Mouse (Mus musculus) neural tube, embryonic 12.5 days (tissue): ENCODE measurements at regions not wholly inside any gene's neighbourhood (a gene's known extent, or its start where the extent isn't known, plus 50 kb on each side); places are given as distances from the start of the nearest gene placed in this dataset.

Source experiments
- ATAC-seq: fragments of 200-750 bp; cut with Nextera tagmentation; 2 replicates; pipeline ENCODE4 v1.8.0; 2017; ENCODE audit warnings: low read depth, mild to moderate bottlenecking, moderate TSS enrichment, moderate library complexity; ENCODE audit not compliant: low FRiP score
- H3K27ac ChIP-seq: fragments of 300-500 bp; sonication (generic); 2 replicates; pipeline ENCODE4 v1.5.1; 2016
- H3K27me3 ChIP-seq: fragments of 300-500 bp; sonication (generic); replicated peaks from 2 replicates; pipeline ENCODE4 v1.6.1; 2016; ENCODE audit warnings: mild to moderate bottlenecking
- H3K36me3 ChIP-seq: fragments of 300-500 bp; sonication (generic); 2 replicates; pipeline ENCODE4 v1.6.1; 2016; ENCODE audit warnings: mild to moderate bottlenecking
- H3K4me1 ChIP-seq: fragments of 300-500 bp; sonication (generic); 2 replicates; pipeline ENCODE4 v1.6.1; 2016
- H3K4me2 ChIP-seq: fragments of 300-500 bp; sonication (generic); replicated peaks from 2 replicates; pipeline ENCODE4 v1.6.1; 2016; ENCODE audit warnings: mild to moderate bottlenecking
- H3K4me3 ChIP-seq: fragments of 300-500 bp; sonication (generic); 2 replicates; pipeline ENCODE4 v1.5.1; 2016
- H3K9ac ChIP-seq: fragments of 300-500 bp; sonication (generic); 2 replicates; pipeline ENCODE4 v1.6.1; 2016; ENCODE audit warnings: mild to moderate bottlenecking
- H3K9me3 ChIP-seq: fragments of 300-500 bp; sonication (generic); 2 replicates; pipeline ENCODE4 v1.6.1; 2016; ENCODE audit warnings: mild to moderate bottlenecking
- WGBS: fragments of 180-500 bp; shearing (Covaris S2); methylation state at CpG from one replicate; pipeline ENCODE4 v1.1.7; 2016; 5-methylcytosine and 5-hydroxymethylcytosine counted together

DNA sequence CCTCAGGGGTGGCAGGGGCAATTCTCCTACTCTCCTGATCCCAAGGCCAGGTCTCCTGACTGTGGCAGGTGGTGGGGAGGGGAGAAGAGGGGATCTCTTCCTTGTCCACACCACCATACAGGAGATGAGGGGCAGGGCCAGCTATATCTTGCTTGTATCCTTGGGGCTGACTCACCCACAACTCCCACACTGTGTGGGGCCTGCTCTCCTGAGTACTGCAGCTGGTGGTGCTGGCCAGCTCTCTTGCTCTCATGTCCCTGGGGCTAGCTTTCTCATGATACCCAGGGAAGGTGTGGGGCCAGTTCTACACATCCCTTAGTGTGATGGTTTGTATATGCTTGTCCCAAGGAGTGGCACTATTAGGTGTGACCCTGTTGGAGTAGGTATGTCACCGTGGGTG is 177.4 kb downstream of the Shq1 start:
- H3K9me3 ChIP-seq, result no peaks in the 10 kb centered on the region
- no peaks in the 10 kb centered on the region for H3K27me3 ChIP-seq
- H3K27ac ChIP-seq, result no peak overlapping the region
- ATAC-seq, result no peak
- no peaks in the 10 kb centered on the region for H3K36me3 ChIP-seq
- no peak overlapping the region for H3K4me3 ChIP-seq
- no peak overlapping the region for H3K9ac ChIP-seq
- WGBS, result 77% methylated on average over 1 of the region's 1 CpGs
- H3K4me2 ChIP-seq, result no peak overlapping the region
- H3K4me1 ChIP-seq, result peaks cover 9% of the 10 kb centered on the region

DNA sequence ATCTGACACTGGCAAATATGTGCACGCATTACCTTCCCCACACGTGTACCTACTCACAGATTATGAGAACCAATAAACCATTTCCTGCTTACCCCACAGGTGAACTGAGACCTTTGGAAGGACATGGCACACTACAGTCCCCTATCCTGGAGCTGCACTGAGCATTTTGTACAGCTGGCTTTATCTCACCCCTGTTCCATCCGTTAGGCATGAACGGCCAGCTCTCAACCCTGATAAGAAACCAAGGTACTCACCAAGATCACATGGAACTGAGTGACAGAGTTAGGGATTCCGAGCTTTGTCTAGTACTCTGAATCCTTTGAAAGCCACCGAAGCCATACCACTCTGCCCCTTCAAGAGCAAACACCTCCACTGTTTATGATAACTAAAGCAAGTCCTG is 179.1 kb downstream of the Shq1 start:
- Histone ChIP-seq H3K9ac (no peak overlapping the region), H3K36me3 (no peaks in the 10 kb centered on the region), H3K4me3 (no peak overlapping the region), H3K9me3 (no peaks in the 10 kb centered on the region), H3K27ac (no peak overlapping the region), H3K4me2 (no peak overlapping the region), H3K4me1 (peaks cover 5% of the 10 kb centered on the region; the same call in 1 of the 2 replicates), H3K27me3 (no peaks in the 10 kb centered on the region)
- no peak for ATAC-seq
- 93% methylated on average over 6 of the region's 6 CpGs for WGBS

DNA sequence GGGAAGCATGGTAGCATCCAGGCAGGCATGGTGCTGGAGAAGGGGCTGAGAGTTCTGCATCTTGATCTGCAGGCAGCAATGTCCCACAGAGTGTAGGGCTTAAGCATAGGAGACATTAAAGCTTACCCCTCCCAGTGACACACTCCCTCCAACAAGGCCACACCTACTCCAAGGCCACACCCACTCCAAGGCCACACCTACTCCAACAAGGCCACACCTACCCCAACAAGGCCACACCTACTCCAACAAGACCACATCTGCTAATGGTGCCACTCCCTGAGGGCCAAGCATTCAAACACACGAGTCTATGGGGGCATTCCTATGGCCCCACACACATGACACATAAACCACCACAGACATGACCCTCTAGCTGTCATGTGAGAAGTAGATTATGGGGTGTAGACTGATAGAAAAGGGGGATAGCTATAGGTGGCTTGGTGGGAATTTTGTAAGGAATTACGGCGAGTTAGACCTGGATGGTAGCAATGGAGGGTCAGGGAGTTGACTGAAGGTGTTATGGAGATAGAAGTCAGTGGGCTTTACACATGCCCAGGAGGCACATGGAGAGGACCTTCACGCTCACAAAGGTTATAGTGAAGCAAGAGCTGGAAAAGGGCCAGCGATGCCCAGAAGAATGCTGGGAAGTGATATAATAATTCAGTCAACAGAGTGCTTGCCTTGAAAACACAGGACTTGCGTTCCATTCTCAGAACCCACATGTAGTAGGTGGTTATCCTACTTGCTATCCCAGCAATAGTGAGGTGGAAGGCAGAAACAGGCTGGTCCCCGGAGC is 179.8 kb downstream of the Shq1 start:
- no peaks in the 10 kb centered on the region for H3K36me3 ChIP-seq
- H3K9me3 ChIP-seq, result peaks cover 4% of the 10 kb centered on the region; the same call in 1 of the 2 replicates
- H3K27ac ChIP-seq, result no peak overlapping the region
- H3K4me3 ChIP-seq, result no peak overlapping the region
- WGBS, result 93% methylated on average over 7 of the region's 7 CpGs
- H3K27me3 ChIP-seq, result no peaks in the 10 kb centered on the region
- H3K9ac ChIP-seq, result no peak overlapping the region
- peaks cover 5% of the 10 kb centered on the region; the same call in 1 of the 2 replicates for H3K4me1 ChIP-seq
- no peak overlapping the region for H3K4me2 ChIP-seq
- ATAC-seq, result no peak

DNA sequence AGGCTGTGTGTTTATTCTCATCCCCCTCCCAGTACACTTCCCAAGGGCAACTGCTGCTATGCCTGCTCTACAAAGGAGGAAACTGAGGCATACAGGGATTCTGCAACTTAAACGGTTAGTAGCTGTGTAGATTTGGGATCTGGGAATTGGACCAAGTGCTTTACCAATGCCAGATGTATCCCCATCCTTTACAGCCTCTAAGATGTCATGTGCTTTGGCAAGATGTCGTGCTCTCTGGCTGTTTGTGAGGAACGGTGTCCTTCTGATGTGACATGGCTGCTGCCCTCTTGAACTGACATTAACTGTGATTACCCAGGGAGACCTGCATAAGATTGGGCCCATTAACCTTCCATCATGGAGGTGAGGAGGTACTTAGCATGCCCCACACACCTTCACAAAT is 187.1 kb downstream of the Shq1 start:
- no peak for ATAC-seq
- Histone ChIP-seq H3K4me3 (no peak overlapping the region), H3K36me3 (no peaks in the 10 kb centered on the region), H3K9me3 (peaks cover 16% of the 10 kb centered on the region), H3K4me1 (0 out of 2 replicates have a peak, but pooled peaks cover 5% of the 10 kb centered on the region), H3K27me3 (0 out of 2 replicates have a peak, but pooled peaks cover 7% of the 10 kb centered on the region), H3K9ac (no peak overlapping the region), H3K27ac (no peak overlapping the region), H3K4me2 (no peak overlapping the region)
- WGBS, result 76% methylated on average over 3 of the region's 3 CpGs

DNA sequence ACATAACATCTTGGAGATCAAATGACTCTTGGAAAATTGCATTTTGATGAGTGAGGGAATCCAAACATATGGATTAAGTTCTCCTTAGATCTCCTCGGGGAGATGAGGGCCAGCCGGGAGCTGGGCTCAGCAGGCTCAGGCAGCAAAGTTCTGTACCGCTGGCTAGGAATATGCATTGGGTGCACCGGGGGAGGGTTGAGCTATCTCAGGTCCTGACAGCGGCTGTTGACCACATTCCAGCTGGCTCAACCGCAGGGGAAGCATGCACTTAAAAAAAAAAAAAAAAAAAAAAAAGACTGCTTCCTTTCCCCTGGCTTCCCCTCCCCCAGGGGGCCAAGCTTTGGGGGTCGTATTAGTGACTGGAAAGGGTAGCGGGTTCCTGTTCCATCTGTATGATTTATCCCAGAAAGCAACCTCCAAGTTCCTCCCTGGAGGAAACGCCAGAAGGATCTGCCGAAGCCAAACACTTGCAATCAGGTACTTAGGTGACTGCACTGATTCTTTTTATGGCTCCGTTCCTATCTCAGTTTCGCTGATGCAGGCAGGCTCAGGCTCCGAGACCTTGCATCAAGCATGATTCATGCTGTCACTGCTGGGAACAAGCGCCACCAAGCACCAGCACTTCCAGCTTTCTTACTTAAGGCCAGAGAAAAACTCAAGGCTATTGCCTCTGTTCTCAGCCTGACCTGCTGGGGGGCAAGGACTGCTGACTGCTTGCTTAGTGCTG is 187.7 kb downstream of the Shq1 start:
- ATAC-seq, result no peak
- Histone ChIP-seq H3K36me3 (no peaks in the 10 kb centered on the region), H3K27ac (no peak overlapping the region), H3K4me2 (no peak overlapping the region; the same call in 1 of the 2 replicates), H3K27me3 (0 out of 2 replicates have a peak, but pooled peaks cover 7% of the 10 kb centered on the region), H3K9ac (no peak overlapping the region), H3K9me3 (peaks cover 16% of the 10 kb centered on the region), H3K4me3 (no peak overlapping the region), H3K4me1 (0 out of 2 replicates have a peak, but pooled peaks cover 5% of the 10 kb centered on the region)
- WGBS, result 16% methylated on average over 14 of the region's 14 CpGs

DNA sequence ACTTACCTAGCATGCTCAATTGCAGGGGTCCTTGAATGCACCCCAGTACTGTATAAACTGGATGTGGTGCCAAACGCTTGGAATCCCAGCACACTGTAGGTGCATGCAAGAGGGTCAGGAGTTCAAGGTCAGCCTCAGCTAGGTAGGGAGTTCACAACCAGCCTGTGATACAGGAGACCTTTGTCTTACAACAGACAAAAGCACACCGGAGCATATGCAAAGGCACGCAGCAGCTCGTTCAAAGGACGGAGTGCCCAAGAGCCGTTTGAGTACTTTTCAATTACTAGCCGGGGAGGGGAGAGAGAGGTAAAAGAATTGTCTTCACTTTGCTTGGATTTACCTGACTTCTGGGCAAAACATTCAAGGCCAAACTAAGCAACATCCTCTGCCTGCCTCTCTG is 188.4 kb downstream of the Shq1 start:
- Histone ChIP-seq H3K27me3 (0 out of 2 replicates have a peak, but pooled peaks cover 7% of the 10 kb centered on the region), H3K9ac (no peak overlapping the region), H3K4me2 (no peak overlapping the region), H3K4me3 (no peak overlapping the region), H3K36me3 (no peaks in the 10 kb centered on the region), H3K9me3 (peaks cover 16% of the 10 kb centered on the region), H3K27ac (no peak overlapping the region), H3K4me1 (0 out of 2 replicates have a peak, but pooled peaks cover 5% of the 10 kb centered on the region)
- WGBS, result 28% methylated on average over 7 of the region's 7 CpGs
- ATAC-seq, result no peak

DNA sequence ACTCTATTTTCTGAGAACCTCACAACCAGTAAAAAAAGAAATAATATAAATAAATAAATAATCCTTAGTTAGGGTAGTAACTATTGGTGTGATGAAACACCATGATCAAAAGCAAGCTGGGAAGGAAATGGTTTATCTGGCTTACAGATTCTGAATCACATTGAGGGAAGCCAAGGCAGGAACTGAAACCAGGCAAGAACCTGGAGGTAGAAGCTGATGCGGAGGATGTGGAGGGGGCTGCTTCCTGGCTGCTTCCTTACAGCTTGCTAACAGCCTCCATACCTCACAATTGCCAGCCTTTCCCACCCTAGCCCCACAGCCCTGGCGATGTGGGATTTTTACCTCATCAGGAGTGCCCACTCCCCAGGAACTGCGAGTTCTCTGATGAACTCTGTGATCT is 190.4 kb downstream of the Shq1 start:
- Histone ChIP-seq H3K4me2 (no peak overlapping the region), H3K4me1 (0 out of 2 replicates have a peak, but pooled peaks cover 5% of the 10 kb centered on the region), H3K36me3 (no peaks in the 10 kb centered on the region), H3K27me3 (0 out of 2 replicates have a peak, but pooled peaks cover 7% of the 10 kb centered on the region), H3K4me3 (no peak overlapping the region), H3K9me3 (peaks cover 5% of the 10 kb centered on the region), H3K9ac (no peak overlapping the region), H3K27ac (no peak overlapping the region)
- no peak for ATAC-seq
- WGBS, result 87% methylated on average over 3 of the region's 3 CpGs

DNA sequence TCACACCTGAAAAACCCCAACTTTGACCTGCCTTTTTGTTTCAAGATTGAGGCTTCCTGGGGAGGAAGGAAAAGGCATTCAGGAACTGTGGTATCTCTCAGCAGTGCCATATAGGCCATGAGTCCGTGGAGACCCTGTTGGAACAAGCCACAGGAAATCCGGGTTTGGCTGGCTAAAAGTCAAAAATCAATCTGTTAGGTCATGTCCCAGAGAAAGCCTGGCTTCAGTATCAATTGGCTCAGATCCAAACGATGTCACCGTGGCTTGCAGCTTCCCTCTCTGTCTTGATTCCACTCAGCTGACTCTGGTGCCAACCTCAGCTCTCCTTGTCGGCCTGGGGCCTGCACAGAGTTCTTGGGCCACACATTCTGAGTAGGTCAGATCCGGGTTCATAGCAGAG is 191.1 kb downstream of the Shq1 start:
- H3K4me1 ChIP-seq, result 0 out of 2 replicates have a peak, but pooled peaks cover 5% of the 10 kb centered on the region
- H3K9me3 ChIP-seq, result no peaks in the 10 kb centered on the region
- H3K27me3 ChIP-seq, result 0 out of 2 replicates have a peak, but pooled peaks cover 7% of the 10 kb centered on the region
- H3K9ac ChIP-seq, result no peak overlapping the region
- no peak for ATAC-seq
- WGBS, result 71% methylated on average over 6 of the region's 6 CpGs
- H3K27ac ChIP-seq, result no peak overlapping the region
- H3K4me2 ChIP-seq, result no peak overlapping the region
- no peak overlapping the region for H3K4me3 ChIP-seq
- no peaks in the 10 kb centered on the region for H3K36me3 ChIP-seq

DNA sequence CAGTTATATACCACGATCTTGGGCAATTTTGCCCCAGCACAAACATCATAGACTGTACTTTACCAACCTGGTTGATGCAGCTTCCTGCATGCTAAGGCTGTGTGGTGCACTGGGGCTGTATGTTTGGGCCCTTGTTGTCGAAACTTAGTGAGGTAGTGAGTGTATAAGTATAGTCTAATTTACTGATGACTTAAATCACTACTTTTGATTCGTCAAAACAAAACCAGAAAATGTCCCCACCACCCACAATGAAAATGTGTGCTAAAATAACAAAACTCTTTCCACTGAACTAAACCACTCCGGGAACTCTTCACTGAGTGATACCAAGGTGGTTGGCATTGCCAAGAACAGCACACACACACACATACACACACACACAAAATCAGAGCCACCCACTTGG is 191.5 kb downstream of the Shq1 start:
- Histone ChIP-seq H3K27me3 (0 out of 2 replicates have a peak, but pooled peaks cover 7% of the 10 kb centered on the region), H3K27ac (no peak overlapping the region), H3K9ac (no peak overlapping the region), H3K4me3 (no peak overlapping the region), H3K4me1 (0 out of 2 replicates have a peak, but pooled peaks cover 5% of the 10 kb centered on the region), H3K4me2 (no peak overlapping the region), H3K9me3 (no peaks in the 10 kb centered on the region), H3K36me3 (no peaks in the 10 kb centered on the region)
- WGBS, result 81% methylated on average over 4 of the region's 4 CpGs
- no peak for ATAC-seq

DNA sequence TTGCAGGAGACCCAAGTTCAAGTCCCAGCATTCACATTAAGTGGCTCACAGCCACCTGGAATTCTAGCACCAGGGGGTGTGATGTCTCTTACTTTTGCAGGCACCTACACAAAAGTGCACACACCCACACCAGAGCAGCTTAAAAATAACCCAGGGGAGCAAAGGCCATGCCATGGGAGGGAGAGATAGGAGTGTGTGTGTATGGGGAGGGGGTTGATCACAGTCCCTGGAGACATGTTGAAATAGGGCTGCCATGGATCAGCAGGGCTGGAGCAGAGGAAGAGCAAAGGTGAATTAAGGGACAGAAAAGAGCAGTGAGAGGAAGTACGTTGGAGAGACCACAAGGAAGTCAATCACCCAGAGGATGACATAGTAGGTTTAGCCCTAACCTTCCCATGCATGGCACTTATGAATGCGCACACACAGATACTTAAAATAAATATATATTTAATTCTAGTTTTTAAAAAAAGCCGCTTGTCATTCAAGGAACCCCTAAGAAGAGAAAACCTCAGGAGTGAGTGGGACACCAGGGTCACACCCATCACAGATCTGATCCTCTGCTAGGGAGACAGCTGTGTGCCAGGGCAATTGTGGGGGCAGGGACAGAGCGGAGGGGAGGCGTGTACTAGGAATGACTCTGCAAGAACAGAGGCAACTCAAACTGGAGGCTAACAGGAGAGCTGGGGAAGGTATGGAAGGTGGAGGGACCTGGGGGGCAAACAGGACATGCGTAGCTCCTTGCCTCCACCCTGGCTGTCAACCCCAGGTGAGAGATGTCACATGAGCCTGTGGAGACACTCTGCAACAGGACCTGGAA is 189.5 kb upstream of the Rybp start:
- ATAC-seq, result no peak
- Histone ChIP-seq H3K36me3 (no peaks in the 10 kb centered on the region), H3K27ac (no peak overlapping the region), H3K4me3 (no peak overlapping the region), H3K9ac (no peak overlapping the region), H3K4me1 (no peaks in the 10 kb centered on the region), H3K27me3 (no peaks in the 10 kb centered on the region), H3K4me2 (no peak overlapping the region), H3K9me3 (0 out of 2 replicates have a peak, but pooled peaks cover 4% of the 10 kb centered on the region)
- 84% methylated on average over 6 of the region's 6 CpGs for WGBS

DNA sequence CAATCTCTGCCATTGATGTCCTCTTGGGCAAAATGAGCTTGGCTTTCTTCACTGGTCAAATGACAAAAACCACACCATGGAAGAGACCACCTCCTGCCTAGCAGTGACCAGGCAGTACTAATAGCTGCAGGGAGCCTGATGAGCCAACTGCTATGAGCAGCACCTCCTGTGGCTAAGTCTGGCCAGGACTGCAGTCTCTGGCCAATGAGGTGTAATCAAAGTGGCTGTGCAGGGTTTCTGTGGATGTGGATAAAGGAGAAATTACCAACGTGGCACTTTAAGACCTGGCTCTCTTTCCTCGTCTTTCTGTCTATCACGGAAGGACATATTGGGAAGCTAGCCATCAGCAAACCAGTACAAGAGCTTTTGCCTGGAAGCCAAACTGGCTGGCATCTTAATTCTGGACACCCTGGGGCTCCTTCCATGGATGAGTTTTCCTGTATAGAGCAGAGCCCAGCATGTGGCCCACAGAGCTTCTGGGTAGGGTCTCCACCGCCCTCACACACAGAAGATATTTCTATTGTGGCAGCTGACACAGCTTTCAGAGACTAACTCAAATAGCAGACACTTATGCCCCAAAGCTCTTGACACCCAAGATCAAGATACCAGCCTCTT is 188.2 kb upstream of the Rybp start:
- no peaks in the 10 kb centered on the region for H3K36me3 ChIP-seq
- no peaks in the 10 kb centered on the region for H3K4me1 ChIP-seq
- ATAC-seq, result no peak
- H3K9ac ChIP-seq, result no peak overlapping the region
- H3K27me3 ChIP-seq, result no peaks in the 10 kb centered on the region
- H3K9me3 ChIP-seq, result 0 out of 2 replicates have a peak, but pooled peaks cover 7% of the 10 kb centered on the region
- 69% methylated on average over 4 of the region's 4 CpGs for WGBS
- no peak overlapping the region for H3K27ac ChIP-seq
- H3K4me3 ChIP-seq, result no peak overlapping the region
- H3K4me2 ChIP-seq, result no peak overlapping the region
